Mouse (Mus musculus) CH12.LX (cell line): ENCODE measurements around the gene Nt5m. TPM values are rescaled to one million over a fixed set of nuclear protein-coding genes. Genes with fewer than 3 reads are reported as not detected.
A peak's percentile ranks its signal among the peaks of the same experiment; 100 is the strongest.

Source experiments
- DNase-seq: peaks from one replicate; pipeline ENCODE4 v3.0.0-alpha.2; 2013; ENCODE audit errors: extremely low read depth
- H3K27ac ChIP-seq: 2 replicates; pipeline ENCODE4 v1.5.1; 2012; ENCODE audit warnings: low read depth, mild to moderate bottlenecking, control low read depth, moderate library complexity; ENCODE audit not compliant: insufficient read depth
- H3K27me3 ChIP-seq: replicated peaks from 2 replicates; pipeline ENCODE3; 2012; ENCODE audit warnings: inconsistent platforms
- H3K36me3 ChIP-seq, 2 experiments: replicated peaks in 1 of 2; 2 replicates each; pipeline versions ENCODE3 to v1.6.1; 2012; ENCODE audit warnings: inconsistent platforms in 1 of 2, low read length in 1 of 2, mild to moderate bottlenecking in 1 of 2, mixed read lengths in 1 of 2, moderate library complexity in 1 of 2; ENCODE audit not compliant: control insufficient read depth in 1 of 2, insufficient read depth in 1 of 2
- H3K4me1 ChIP-seq, 2 experiments: 2 replicates each; pipeline ENCODE4 v1.6.1; 2012; ENCODE audit warnings: inconsistent platforms in 1 of 2, moderate library complexity in 1 of 2; ENCODE audit not compliant: insufficient read depth in 2 of 2, control insufficient read depth in 1 of 2
- H3K4me2 ChIP-seq: 2 replicates; pipeline ENCODE4 v1.6.1; 2012; ENCODE audit warnings: low read depth, mild to moderate bottlenecking, control low read depth; ENCODE audit not compliant: poor library complexity, insufficient read depth, severe bottlenecking
- H3K4me3 ChIP-seq, 3 experiments: fragments of 150-350 bp in 1 of 3; sonication (generic) in 1 of 3; replicated peaks in 1 of 3; 2 replicates each; pipeline versions ENCODE3 to v1.5.1; 2011 to 2012; ENCODE audit warnings: low read depth in 2 of 3, low read length in 2 of 3, mild to moderate bottlenecking in 2 of 3, moderate library complexity in 2 of 3, control low read depth in 1 of 3, improper control_type of control experiment in 1 of 3, inconsistent platforms in 1 of 3, mixed read lengths in 1 of 3; ENCODE audit not compliant: poor library complexity in 1 of 3
- H3K79me2 ChIP-seq: replicated peaks from 2 replicates; pipeline ENCODE4 v1.6.1; 2012; ENCODE audit warnings: mild to moderate bottlenecking, moderate library complexity; ENCODE audit not compliant: control insufficient read depth, poor library complexity, insufficient read depth, severe bottlenecking; ENCODE audit errors: extremely low read depth
- H3K9ac ChIP-seq: 2 replicates; pipeline ENCODE4 v1.6.1; 2012; ENCODE audit warnings: low read depth, mild to moderate bottlenecking, control low read depth, moderate library complexity; ENCODE audit not compliant: insufficient read depth
- H3K9me3 ChIP-seq: replicated peaks from 2 replicates; pipeline ENCODE3; 2012; ENCODE audit warnings: low read length, inconsistent platforms, mixed read lengths
- CHD1 ChIP-seq: IDR thresholded peaks from 2 replicates; pipeline ENCODE4 v1.6.1; 2012; ENCODE audit warnings: low read depth, low read length, improper control_type of control experiment, inconsistent platforms
- ELF1 ChIP-seq: IDR thresholded peaks from 2 replicates; pipeline ENCODE4 v1.6.1; 2014; ENCODE audit warnings: low read depth, mild to moderate bottlenecking, inconsistent platforms, low read length, improper control_type of control experiment
- EP300 ChIP-seq: IDR thresholded peaks from 2 replicates; pipeline ENCODE4 v1.6.1; 2011; ENCODE audit warnings: low read length, improper control_type of control experiment
- ETS1 ChIP-seq: conservative IDR thresholded peaks from 2 replicates; pipeline ENCODE4 v1.6.1; 2012; ENCODE audit warnings: low read depth, mild to moderate bottlenecking, inconsistent platforms, low read length, improper control_type of control experiment, moderate library complexity
- GABPA ChIP-seq: IDR thresholded peaks from 2 replicates; pipeline ENCODE4 v1.6.1; 2012; ENCODE audit warnings: low read depth, low read length, improper control_type of control experiment, inconsistent platforms; ENCODE audit not compliant: insufficient replicate concordance
- IRF4 ChIP-seq: IDR thresholded peaks from 2 replicates; pipeline ENCODE4 v1.6.1; 2014; ENCODE audit warnings: low read depth, mild to moderate bottlenecking, inconsistent platforms, low read length, improper control_type of control experiment
- JUN ChIP-seq: IDR thresholded peaks from 2 replicates; pipeline ENCODE4 v1.6.1; 2011; ENCODE audit warnings: low read depth, mild to moderate bottlenecking, low read length, improper control_type of control experiment, moderate library complexity; ENCODE audit not compliant: insufficient read depth
- KAT2A ChIP-seq: IDR thresholded peaks from 2 replicates; pipeline ENCODE4 v1.6.1; 2012; ENCODE audit warnings: low read length, improper control_type of control experiment, inconsistent platforms; ENCODE audit not compliant: insufficient replicate concordance
- MAFK ChIP-seq: IDR thresholded peaks from 2 replicates; pipeline ENCODE4 v1.6.1; 2011; ENCODE audit warnings: low read length, improper control_type of control experiment; ENCODE audit not compliant: insufficient replicate concordance
- MAX ChIP-seq: IDR thresholded peaks from 2 replicates; pipeline ENCODE4 v1.6.1; 2011; ENCODE audit warnings: low read length, improper control_type of control experiment
- MAZ ChIP-seq: IDR thresholded peaks from 2 replicates; pipeline ENCODE4 v1.6.1; 2012; ENCODE audit warnings: low read depth, mild to moderate bottlenecking, inconsistent platforms, low read length, improper control_type of control experiment, moderate library complexity
- MXI1 ChIP-seq: IDR thresholded peaks from 2 replicates; pipeline ENCODE4 v1.6.1; 2011; ENCODE audit warnings: mild to moderate bottlenecking, low read depth, low read length, improper control_type of control experiment
- MYC ChIP-seq: IDR thresholded peaks from 2 replicates; pipeline ENCODE4 v1.6.1; 2011; ENCODE audit warnings: low read depth, mild to moderate bottlenecking, improper control_type of control experiment, low read length
- NRF1 ChIP-seq: IDR thresholded peaks from 2 replicates; pipeline ENCODE4 v1.6.1; 2014; ENCODE audit warnings: low read depth, mild to moderate bottlenecking, inconsistent platforms, low read length, improper control_type of control experiment, moderate library complexity
- PAX5 ChIP-seq: IDR thresholded peaks from 2 replicates; pipeline ENCODE4 v1.6.1; 2012; ENCODE audit warnings: low read length, inconsistent platforms, mixed read lengths
- POLR2A ChIP-seq: IDR thresholded peaks from 2 replicates; pipeline ENCODE4 v1.6.1; 2011; ENCODE audit warnings: low read depth, mild to moderate bottlenecking, improper control_type of control experiment, low read length
- POLR2AphosphoS2 ChIP-seq: IDR thresholded peaks from 2 replicates; pipeline ENCODE4 v1.6.1; 2011; ENCODE audit warnings: low read depth, low read length, improper control_type of control experiment
- RAD21 ChIP-seq: IDR thresholded peaks from 2 replicates; pipeline ENCODE4 v1.6.1; 2011; ENCODE audit warnings: low read depth, mild to moderate bottlenecking, low read length, improper control_type of control experiment, moderate library complexity
- SIN3A ChIP-seq: IDR thresholded peaks from 2 replicates; pipeline ENCODE4 v1.6.1; 2012; ENCODE audit warnings: low read length, improper control_type of control experiment, inconsistent platforms
- SMC3 ChIP-seq: IDR thresholded peaks from 2 replicates; pipeline ENCODE4 v1.6.1; 2011; ENCODE audit warnings: low read depth, low read length, improper control_type of control experiment
- TBP ChIP-seq: conservative IDR thresholded peaks from 2 replicates; pipeline ENCODE4 v1.6.1; 2011; ENCODE audit warnings: low read depth, low read length, improper control_type of control experiment
- TCF12 ChIP-seq: IDR thresholded peaks from 2 replicates; pipeline ENCODE4 v1.6.1; 2014; ENCODE audit warnings: low read depth, mild to moderate bottlenecking, inconsistent platforms, low read length, improper control_type of control experiment
- USF1 ChIP-seq: IDR thresholded peaks from 2 replicates; pipeline ENCODE4 v1.6.1; 2014; ENCODE audit warnings: low read depth, mild to moderate bottlenecking, inconsistent platforms, low read length, improper control_type of control experiment
- USF2 ChIP-seq: conservative IDR thresholded peaks from 2 replicates; pipeline ENCODE4 v1.6.1; 2011; ENCODE audit warnings: low read depth, low read length, improper control_type of control experiment
- ZKSCAN1 ChIP-seq: IDR thresholded peaks from 2 replicates; pipeline ENCODE4 v1.6.1; 2012; ENCODE audit warnings: low read depth, inconsistent platforms, low read length, improper control_type of control experiment, borderline replicate concordance
- ZMIZ1 ChIP-seq: IDR thresholded peaks from 2 replicates; pipeline ENCODE4 v1.6.1; 2012; ENCODE audit warnings: low read depth, mild to moderate bottlenecking, inconsistent platforms, low read length, improper control_type of control experiment
- dilution Hi-C: fragments of 300-500 bp; cut with MboI; formaldehyde crosslinking; loops from 2 replicates; pipeline ENCODE4 v1.14.3; 2020; ENCODE audit warnings: low sequenced_read_pairs; ENCODE audit not compliant: extremely low pct_unique_long_range_greater_than_20kb, extremely low pct_ligation_motif_present
- in situ Hi-C: fragments of 300-500 bp; cut with MboI; formaldehyde crosslinking; loops from 3 replicates; pipeline ENCODE4 v1.14.3; 2019; ENCODE audit warnings: low sequenced_read_pairs, low pct_ligation_motif_present, low pct_unique_long_range_greater_than_20kb, mixed read lengths
- polyA plus RNA-seq: library from polyadenylated mRNA; unstranded; fragments of >175 nt; gene quantifications from 2 replicates; pipeline ENCODE4 v1.2.1, GENCODE M21; 2012; ENCODE audit warnings: low read depth; ENCODE audit not compliant: insufficient read length
- total RNA-seq, 2 experiments: library from RNA; depleted of rRNA; stranded (reverse); fragments of 300-350 nt in 1 of 2; fragments of >200 nt in 1 of 2; gene quantifications; 2 replicates each; pipeline ENCODE4 v1.2.3; 2012 to 2014

The Nt5m gene
- total and polyA plus RNA-seq, 3 experiments = 22.3 to 25.7 (median 24.3) TPM

DNA sequence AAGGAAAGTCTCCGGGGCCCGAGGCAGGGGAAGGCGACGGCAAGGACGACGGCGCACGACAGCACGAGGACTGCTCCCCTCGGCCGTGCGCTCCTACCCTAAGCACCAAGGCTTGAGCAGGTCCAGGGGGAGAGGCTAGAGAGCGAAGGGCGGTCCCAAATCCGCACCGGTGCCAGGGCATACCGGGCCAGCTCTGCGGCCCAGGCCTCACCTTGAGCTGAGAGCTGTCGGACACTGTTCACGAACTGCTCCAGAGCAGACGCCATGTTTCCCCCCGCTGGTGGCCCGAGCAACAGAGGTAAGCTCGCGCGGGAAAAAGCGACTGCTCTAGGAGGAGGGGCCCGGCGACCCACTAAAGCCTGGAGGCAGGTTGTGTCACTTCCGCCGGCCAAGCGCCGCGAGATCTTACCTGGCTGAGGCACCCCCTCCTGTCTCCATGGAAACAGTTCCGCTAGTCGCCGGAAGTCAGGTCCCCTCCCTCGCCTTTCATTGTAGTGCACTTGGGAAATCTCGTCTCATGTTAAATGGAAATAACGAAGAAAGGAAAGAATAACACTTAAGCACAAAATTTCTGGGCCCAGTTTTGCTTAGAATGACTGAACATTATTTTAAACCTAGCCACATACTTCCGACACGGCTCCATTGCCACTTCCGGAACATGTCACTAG is 346 bp downstream of the Nt5m start, which contains the start of gene Cops3 (continued):
- TF ChIP-seq MAZ (peak; percentile 74), POLR2A (peak; percentile 89), CHD1 (no peak; the same call in 1 of the 2 replicates), NRF1 (peak; percentile 28), ZKSCAN1 (no peak), USF2 (no peak), SMC3 (no peak), TBP (peak; percentile 72)
- TF ChIP-seq, all 38 proteins: peak for 17

DNA sequence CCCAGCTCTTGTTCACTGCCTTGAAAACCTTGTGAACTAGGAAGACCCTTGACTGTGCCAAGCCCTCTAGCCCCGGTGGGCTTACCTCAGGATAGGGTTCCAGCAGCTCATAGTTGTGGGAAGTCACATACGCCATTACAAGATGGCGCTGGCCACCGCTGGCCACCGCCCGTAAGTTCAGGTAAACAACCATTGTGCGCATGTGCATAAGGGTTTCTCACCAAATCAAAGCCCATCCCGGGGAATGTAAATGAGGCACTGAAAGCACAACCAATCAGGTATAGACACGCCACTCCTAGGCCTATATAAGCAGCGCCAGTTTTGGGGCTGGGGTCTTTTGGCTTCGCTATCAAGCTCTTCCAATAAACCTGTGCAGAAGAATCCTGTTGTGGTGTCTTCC is 7.1 kb downstream of the Nt5m start:
- dilution Hi-C loops = no loop called here
- Histone ChIP-seq H3K9me3 (no peaks in the 10 kb centered on the region), H3K4me3 (no peak overlapping the region), H3K36me3 (peaks cover 11 to 41% of the 10 kb centered on the region in 2 experiments), H3K27ac (no peak overlapping the region), H3K4me2 (no peak overlapping the region), H3K4me1 (peaks cover 15 to 62% of the 10 kb centered on the region in 2 experiments), H3K9ac (no peak overlapping the region), H3K79me2 (peaks cover 14% of the 10 kb centered on the region), H3K27me3 (no peaks in the 10 kb centered on the region)
- TF ChIP-seq MAZ = no peak
- no peak for TF ChIP-seq TBP
- no peak for TF ChIP-seq POLR2AphosphoS2
- no peak for TF ChIP-seq POLR2A
- no peak for TF ChIP-seq GABPA
- TF ChIP-seq SIN3A = no peak
- TF ChIP-seq KAT2A = no peak
- TF ChIP-seq ZMIZ1 = no peak
- no peak for TF ChIP-seq MAFK
- TF ChIP-seq ETS1 = no peak
- no peak for TF ChIP-seq JUN
- in situ Hi-C loops = no loop called here
- no peak for DNase-seq

DNA sequence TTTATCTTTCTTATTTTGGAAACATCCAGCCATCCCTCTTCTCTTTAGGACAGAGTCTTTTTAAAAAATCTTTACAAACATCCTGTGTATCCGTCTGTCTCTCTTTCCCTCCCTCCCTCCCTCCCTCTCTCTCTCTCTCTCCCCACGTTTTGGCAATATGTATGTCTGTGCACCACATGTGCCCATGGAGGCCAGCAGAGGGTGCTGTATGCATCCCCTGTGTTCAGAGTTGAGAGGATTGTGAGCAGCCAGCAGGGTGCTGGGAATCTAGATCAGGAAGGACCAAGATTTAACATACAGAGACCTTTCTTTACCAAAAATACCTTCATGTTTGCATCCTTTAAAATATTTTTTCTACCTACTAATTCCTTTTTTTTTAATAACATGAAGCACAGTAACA is 7.9 kb downstream of the Nt5m start:
- Histone ChIP-seq H3K36me3 (peaks cover 11 to 38% of the 10 kb centered on the region in 2 experiments), H3K27me3 (no peaks in the 10 kb centered on the region), H3K9ac (no peak overlapping the region), H3K4me2 (no peak overlapping the region), H3K4me1 (peaks cover 15 to 59% of the 10 kb centered on the region in 2 experiments), H3K79me2 (peaks cover 14% of the 10 kb centered on the region), H3K4me3 (peak overlapping the region in 2 of 3 experiments; percentile 69 to 76), H3K27ac (no peak overlapping the region), H3K9me3 (no peaks in the 10 kb centered on the region)
- peak; percentile 94 for DNase-seq
- in situ Hi-C loops (no loop called here), dilution Hi-C loops (no loop called here)
- TF ChIP-seq MAFK = 0 out of 2 replicates have a peak, but pooled peaks have one; percentile 10
- TF ChIP-seq TCF12 = 0 out of 2 replicates have a peak, but pooled peaks have one; percentile 19
- TF ChIP-seq MAX = peak; percentile 83
- no peak for TF ChIP-seq USF1
- no peak for TF ChIP-seq USF2
- TF ChIP-seq EP300 = 0 out of 2 replicates have a peak, but pooled peaks have one; percentile 24
- peak; percentile 15; the same call in 1 of the 2 replicates for TF ChIP-seq POLR2A
- no peak for TF ChIP-seq PAX5
- no peak for TF ChIP-seq KAT2A
- TF ChIP-seq CHD1 = no peak
- TF ChIP-seq MAZ = peak; percentile 69; the same call in 1 of the 2 replicates
- TF ChIP-seq NRF1 = no peak
- TF ChIP-seq ELF1 = 0 out of 2 replicates have a peak, but pooled peaks have one; percentile 34
- no peak for TF ChIP-seq ZKSCAN1
- peak; percentile 48; the same call in 1 of the 2 replicates for TF ChIP-seq MXI1
- no peak for TF ChIP-seq ETS1
- TF ChIP-seq MYC = peak; percentile 93
- TF ChIP-seq SMC3 = peak; percentile 48; the same call in 1 of the 2 replicates
- peak; percentile 44 for TF ChIP-seq RAD21
- TF ChIP-seq IRF4 = no peak
- no peak for TF ChIP-seq POLR2AphosphoS2
